Mouse (Mus musculus) embryonic stem cell, embryonic (primary cell): ENCODE data around the gene Smg1.

Source experiments
- CTCF ChIA-PET, 4 experiments: fragments of 300-600 bp in 2 of 4; fragments of 350-600 bp in 2 of 4; sonication (Branson Sonifier 250); formaldehyde crosslinking; loops; one replicate each; lab custom pipeline; 2022; ENCODE audit warnings: inconsistent platforms in 2 of 4; lab: Charles Lee
- POLR2A ChIA-PET, 4 experiments: fragments of 300-600 bp in 2 of 4; fragments of 350-600 bp in 2 of 4; sonication (Branson Sonifier 250); formaldehyde crosslinking; loops; one replicate each; lab custom pipeline; 2022; ENCODE audit warnings: antibody characterized with exemption in 4 of 4, inconsistent platforms in 1 of 4; lab: Charles Lee

Gene Smg1

DNA sequence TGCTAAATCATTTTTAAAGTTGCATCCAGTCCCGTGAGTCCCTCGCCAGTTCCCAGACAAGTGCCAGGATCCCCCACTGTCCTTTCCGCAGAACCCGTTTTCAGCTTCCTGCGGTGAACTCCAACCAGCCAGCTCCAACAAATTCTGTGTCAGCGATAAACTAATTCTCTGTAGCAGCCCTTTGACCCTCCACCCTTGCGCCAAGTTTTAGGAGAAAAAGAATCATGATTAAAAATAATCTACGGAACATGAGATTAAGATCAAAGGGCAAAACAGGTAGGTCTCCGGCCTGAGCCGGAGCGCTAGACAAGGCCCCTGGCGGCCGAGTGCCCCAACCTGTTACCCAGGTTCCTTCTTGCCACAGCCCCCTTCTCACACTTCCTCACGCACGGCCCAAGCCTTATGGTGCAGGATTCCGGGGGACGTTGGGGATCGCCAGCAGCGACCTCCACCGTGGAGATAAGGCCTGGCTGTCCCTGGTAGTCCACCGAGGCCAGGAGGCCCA is 114.5 kb downstream of the Smg1 start:
- ChIA-PET POLR2A (interaction anchor here (0.6 to 21.4 kb wide), 123 partner anchors 8 to 816 kb away, joined by 3 to 907 read pairs (median 5); partner anchors contain the start of genes Rps15a (in 3 of the 4), Smg1 (in 3 of the 4), Vps35l (in 2 of the 4) and Coq7 (in 1 of the 4)), CTCF (interaction anchor here in 1 of 4 experiments (1.3 kb wide), 1 partner anchor 168 kb away, joined by 4 read pairs; no protein-coding TSS in a partner anchor)

GRCm38 (mm10) chr7:118126219-118126875 is 117.1 kb downstream of the Smg1 start:
- ChIA-PET CTCF (no interaction called here), POLR2A (interaction anchor here (0.6 to 21.4 kb wide), 25 partner anchors 9 to 579 kb away, joined by 3 to 907 read pairs (median 4); partner anchors contain the start of genes Rps15a (in 4 of the 4), Smg1 (in 2 of the 4) and Gde1 (in 1 of the 4))

GRCm38 (mm10) chr7:118125736-118126135 is 117.7 kb downstream of the Smg1 start:
- POLR2A ChIA-PET = interaction anchor here in 3 of 4 experiments (1.4 to 21.4 kb wide), 8 partner anchors 10 to 172 kb away, joined by 3 to 907 read pairs (median 14); partner anchors contain the start of gene Rps15a (in 3 of the 3)
- CTCF ChIA-PET = no interaction called here

GRCm38 (mm10) chr7:118123512-118124411 is 119.7 kb downstream of the Smg1 start:
- CTCF ChIA-PET = no interaction called here
- POLR2A ChIA-PET = interaction anchor here (0.6 to 26.3 kb wide), 21 partner anchors 7 to 566 kb away, joined by 3 to 907 read pairs (median 4); partner anchors contain the start of genes Rps15a (in 2 of the 4), Smg1 (in 2 of the 4) and Arl6ip1 (in 1 of the 4)

DNA sequence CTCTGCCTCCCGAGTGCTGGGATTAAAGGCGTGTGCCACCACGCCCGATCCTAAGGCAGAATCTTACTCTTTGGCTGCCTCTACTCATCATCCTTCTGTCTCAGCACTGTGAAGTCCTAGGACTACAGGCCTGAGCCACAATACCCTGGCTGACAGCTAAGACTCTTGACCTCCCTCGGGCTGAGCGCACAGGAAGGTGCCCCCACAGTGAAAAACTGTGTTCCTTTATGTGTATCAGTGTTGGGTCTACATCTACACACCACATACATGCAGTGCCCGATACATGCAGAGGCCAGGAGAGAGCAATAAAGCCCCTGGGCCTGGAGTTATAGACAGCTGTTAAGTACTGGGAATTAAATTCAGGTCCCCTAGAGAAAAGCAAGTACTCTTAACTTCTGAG is 121.2 kb downstream of the Smg1 start:
- POLR2A ChIA-PET = interaction anchor here in 2 of 4 experiments (0.6 to 26.3 kb wide), 8 partner anchors 8 to 115 kb away, joined by 3 to 907 read pairs (median 158); partner anchors contain the start of genes Arl6ip1 (in 2 of the 2), Rps15a (in 1 of the 2) and Smg1 (in 1 of the 2)
- CTCF ChIA-PET = no interaction called here

DNA sequence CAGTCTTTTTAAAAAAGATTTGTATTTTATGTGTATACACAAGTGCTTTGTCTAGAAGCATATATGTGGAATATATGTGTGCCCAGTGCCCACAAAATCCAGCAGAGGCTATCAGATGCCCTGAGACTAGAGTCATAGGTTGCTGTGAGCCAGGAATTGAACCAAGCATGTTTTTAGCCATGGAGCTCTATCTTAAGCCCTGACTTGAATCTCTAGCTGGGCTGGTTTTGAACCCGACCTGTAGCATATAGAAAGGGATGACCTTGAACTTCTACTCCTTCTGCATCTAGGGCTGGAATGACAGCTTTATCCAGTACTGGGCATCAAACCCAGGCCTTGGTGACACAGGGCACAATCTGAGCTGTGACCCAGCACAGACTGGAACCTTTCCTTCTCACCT is 122.8 kb downstream of the Smg1 start:
- CTCF ChIA-PET = no interaction called here
- POLR2A ChIA-PET = interaction anchor here in 3 of 4 experiments (0.6 to 26.3 kb wide), 15 partner anchors 8 to 176 kb away, joined by 3 to 907 read pairs (median 6); partner anchors contain the start of genes Arl6ip1 (in 3 of the 3), Smg1 (in 2 of the 3) and Rps15a (in 1 of the 3)

DNA sequence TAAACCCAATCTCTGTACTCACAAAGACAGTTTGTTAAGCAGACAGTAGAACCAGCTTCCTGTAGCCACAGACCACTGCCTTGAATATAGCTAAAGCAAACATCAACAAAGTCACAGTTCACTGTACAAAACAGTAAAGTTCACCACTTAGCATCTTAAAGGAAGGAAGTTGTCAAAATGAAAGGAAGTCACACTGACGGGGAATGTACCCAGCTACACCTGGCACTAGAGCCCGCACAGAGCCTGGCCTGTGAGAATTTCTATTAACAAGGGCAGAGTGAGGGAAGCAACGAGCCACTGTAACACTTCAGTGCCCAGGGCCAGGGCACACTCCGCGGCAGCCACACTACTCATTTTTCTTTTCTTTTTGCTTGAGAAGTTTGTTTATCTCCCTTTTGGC is 123.5 kb downstream of the Smg1 start:
- ChIA-PET CTCF (no interaction called here), POLR2A (interaction anchor here in 3 of 4 experiments (0.6 to 26.3 kb wide), 16 partner anchors 9 to 177 kb away, joined by 3 to 907 read pairs (median 8); partner anchors contain the start of genes Arl6ip1 (in 3 of the 3) and Smg1 (in 2 of the 3))

- ChIA-PET POLR2A (interaction anchor here in 3 of 4 experiments (0.5 to 26.3 kb wide), 25 partner anchors 8 to 177 kb away, joined by 3 to 907 read pairs (median 4); partner anchors contain the start of genes Arl6ip1 (in 3 of the 3) and Smg1 (in 2 of the 3)), CTCF (no interaction called here)
These were observed 124.3 kb downstream of the Smg1 start for GRCm38 (mm10) chr7:118119142-118119541.

GRCm38 (mm10) chr7:118118426-118118825 is 125.0 kb downstream of the Smg1 start:
- ChIA-PET CTCF (no interaction called here), POLR2A (interaction anchor here (0.9 to 26.3 kb wide), 18 partner anchors 10 to 178 kb away, joined by 3 to 907 read pairs (median 42); partner anchors contain the start of genes Arl6ip1 (in 4 of the 4) and Smg1 (in 2 of the 4))

GRCm38 (mm10) chr7:118117539-118118210 is 125.8 kb downstream of the Smg1 start:
- ChIA-PET POLR2A (interaction anchor here (0.6 to 26.3 kb wide), 32 partner anchors 9 to 179 kb away, joined by 3 to 907 read pairs (median 6); partner anchors contain the start of genes Arl6ip1 (in 4 of the 4) and Smg1 (in 2 of the 4)), CTCF (interaction anchor here in 2 of 4 experiments (0.6 to 0.7 kb wide), 2 partner anchors 9 to 169 kb away, joined by 3 to 6 read pairs; no protein-coding TSS in a partner anchor)

GRCm38 (mm10) chr7:118116787-118117538 is 126.5 kb downstream of the Smg1 start:
- POLR2A ChIA-PET = interaction anchor here (0.6 to 26.3 kb wide), 50 partner anchors 7 to 1679 kb away, joined by 3 to 907 read pairs (median 5); partner anchors contain the start of genes Arl6ip1 (in 4 of the 4) and Smg1 (in 3 of the 4)
- CTCF ChIA-PET = interaction anchor here in 3 of 4 experiments (0.6 to 0.8 kb wide), 4 partner anchors 8 to 169 kb away, joined by 3 to 6 read pairs (median 3); no protein-coding TSS in a partner anchor

- ChIA-PET CTCF (no interaction called here), POLR2A (interaction anchor here (0.6 to 26.3 kb wide), 51 partner anchors 8 to 708 kb away, joined by 3 to 907 read pairs (median 4); partner anchors contain the start of genes Arl6ip1 (in 4 of the 4) and Smg1 (in 3 of the 4))
These were observed 127.4 kb downstream of the Smg1 start, which contains the start of gene Rps15a for GRCm38 (mm10) chr7:118115877-118116568. Gene Rps15a (minus strand): TSS chr7:118116188.

GRCm38 (mm10) chr7:118115533-118115876 is 128.0 kb downstream of the Smg1 start:
- ChIA-PET POLR2A (interaction anchor here (0.6 to 26.3 kb wide), 39 partner anchors 8 to 381 kb away, joined by 3 to 907 read pairs (median 6); partner anchors contain the start of genes Arl6ip1 (in 3 of the 4) and Smg1 (in 2 of the 4)), CTCF (interaction anchor here in 1 of 4 experiments (0.7 kb wide), 1 partner anchor 403 kb away, joined by 3 read pairs; no protein-coding TSS in a partner anchor)

DNA sequence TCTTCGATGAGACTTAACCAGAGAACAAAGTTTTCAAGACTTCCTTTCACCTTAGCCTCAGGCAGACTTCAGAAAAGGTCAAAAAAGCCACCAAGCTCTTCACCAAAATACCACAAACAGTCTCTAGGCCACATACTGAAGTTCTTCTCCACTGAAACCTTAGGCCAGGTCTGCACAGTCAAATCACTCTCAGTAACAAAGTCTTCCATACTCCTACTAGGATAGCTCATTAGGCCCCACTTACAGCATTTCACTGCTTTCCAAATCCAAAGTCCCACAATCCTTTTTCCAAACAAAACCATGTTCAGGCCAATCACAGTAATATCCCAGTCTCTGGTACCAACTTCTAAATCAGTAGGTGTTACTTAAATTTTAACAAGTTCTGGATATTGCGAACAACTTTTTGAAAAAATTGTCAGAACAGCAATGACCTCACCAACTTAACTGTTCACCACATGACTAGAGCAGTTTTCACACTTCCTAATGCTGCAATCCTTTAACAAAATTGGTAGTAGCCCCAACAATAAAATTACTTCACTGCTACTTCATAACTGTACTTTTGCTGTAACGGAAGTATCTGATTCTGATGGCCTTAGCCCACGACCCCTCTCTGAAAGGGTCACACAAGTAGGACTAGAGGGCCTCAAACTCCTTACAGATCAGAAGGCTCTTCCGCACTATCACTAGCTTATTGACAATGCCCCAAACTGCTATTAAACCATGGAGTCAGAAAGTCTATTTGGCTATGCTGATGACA is 129.8 kb downstream of the Smg1 start:
- POLR2A ChIA-PET = interaction anchor here (0.6 to 26.3 kb wide), 43 partner anchors 8 to 712 kb away, joined by 3 to 907 read pairs (median 6); partner anchors contain the start of genes Arl6ip1 (in 4 of the 4), Smg1 (in 2 of the 4) and Itpripl2 (in 1 of the 4)
- CTCF ChIA-PET = no interaction called here

DNA sequence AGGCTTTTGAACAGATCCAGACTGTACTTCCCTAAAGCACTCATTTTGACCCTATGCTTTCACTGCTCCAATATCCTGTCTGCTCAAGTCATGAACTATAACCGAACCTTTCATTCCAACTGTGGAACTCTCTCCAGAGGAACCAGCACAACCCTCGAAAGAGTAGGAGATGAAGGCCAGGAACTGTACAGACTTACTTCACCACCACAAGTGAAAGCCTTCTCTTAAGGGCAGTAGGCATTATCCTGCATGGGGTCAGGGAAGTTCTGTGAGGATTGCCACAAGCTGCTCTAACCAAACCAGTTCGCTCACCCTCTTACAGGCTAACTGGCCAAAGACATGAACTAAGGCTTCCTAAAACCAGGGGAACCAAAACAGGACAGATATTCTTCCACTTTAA is 132.3 kb downstream of the Smg1 start:
- ChIA-PET POLR2A (interaction anchor here (0.6 to 26.3 kb wide), 27 partner anchors 6 to 548 kb away, joined by 3 to 907 read pairs (median 5); partner anchors contain the start of genes Arl6ip1 (in 4 of the 4) and Smg1 (in 2 of the 4)), CTCF (no interaction called here)
